Mouse (Mus musculus): ENCODE data around the gene Gm44511. TPM values are rescaled to one million over a fixed set of nuclear protein-coding genes. Genes with fewer than 3 reads are reported as not detected.

The Gm44511 gene
- polyA plus RNA-seq (2021; fragmentation: Nextera tagmentation), result not detected in 2 replicates
- long read RNA-seq, experiment 1, result 0 reads
- long read RNA-seq, experiment 2, partial matches to known transcripts, result 0 of 2 reads
- long read RNA-seq, experiment 2, other reads (novel, unspliced or antisense), result 2 of 2 reads

GRCm38 (mm10) chr6:128826132-128826531 is at the start of gene Gm44511, which contains the start of gene Klrb1b:
Gene Gm44511 (minus strand): TSS chr6:128826315.
Gene Klrb1b (minus strand): TSS chr6:128826331.

GRCm38 (mm10) chr6:128789115-128789514 is 37.0 kb downstream of the Gm44511 start, which contains the start of gene Klrb1c:
Gene Klrb1c (minus strand): TSS chr6:128789215.

Other genes starting within 250 kb of the Gm44511 start
- gene A2ml1, start 244.7 kb downstream of the Gm44511 start, polyA plus RNA-seq (2021; fragmentation: Nextera tagmentation), result 42.6 and 55.8 TPM in 2 replicates
- not detected in 2 replicates for gene Klrb1a, start 202.8 kb downstream of the Gm44511 start, polyA plus RNA-seq (2021; fragmentation: Nextera tagmentation)
- gene Clec2h, start 163.9 kb downstream of the Gm44511 start, polyA plus RNA-seq (2021; fragmentation: Nextera tagmentation), result not detected in 2 replicates
- not detected in 2 replicates for gene Klrb1, start 103.3 kb downstream of the Gm44511 start, polyA plus RNA-seq (2021; fragmentation: Nextera tagmentation)
- not detected in 2 replicates for gene Klrb1c, start 37.1 kb downstream of the Gm44511 start, polyA plus RNA-seq (2021; fragmentation: Nextera tagmentation)
- gene Klrb1b, start within 50 bp of the Gm44511 start, polyA plus RNA-seq (2021; fragmentation: Nextera tagmentation), result not detected in 2 replicates
- not detected in 2 replicates for gene Clec2i, start 61.3 kb upstream of the Gm44511 start, polyA plus RNA-seq (2021; fragmentation: Nextera tagmentation)
- 0.88 and 1.4 TPM in 2 replicates for gene BC035044, start 64.8 kb upstream of the Gm44511 start, polyA plus RNA-seq (2021; fragmentation: Nextera tagmentation)
- gene Clec2g, start 108.1 kb upstream of the Gm44511 start, polyA plus RNA-seq (2021; fragmentation: Nextera tagmentation), result not detected in 2 replicates
- 0.24 and 0.26 TPM in 2 replicates for gene Klrb1f, start 219.6 kb upstream of the Gm44511 start, polyA plus RNA-seq (2021; fragmentation: Nextera tagmentation)